Mouse (Mus musculus): ENCODE measurements around the gene 4833427G06Rik. TPM values are rescaled to one million over a fixed set of nuclear protein-coding genes. Genes with fewer than 3 reads are reported as not detected.

Gene 4833427G06Rik
- total RNA-seq, 1 experiment from 2014 or later: not detected

Other genes starting within 250 kb of the 4833427G06Rik start
- gene Sik2, start 93.0 kb downstream of the 4833427G06Rik start, total RNA-seq (2017): 17.9 and 20.9 TPM in 2 replicates
- not detected in 2 replicates for gene Btg4, start 41.2 kb downstream of the 4833427G06Rik start, total RNA-seq (2017)
- gene Layn, start 25.0 kb downstream of the 4833427G06Rik start, total RNA-seq (2017): 29.4 and 44.9 TPM in 2 replicates
- 0.19 and 0.25 TPM in 2 replicates for gene Gm32742, start 63.4 kb upstream of the 4833427G06Rik start, total RNA-seq (2017)
- gene Pou2af1, start 111.6 kb upstream of the 4833427G06Rik start, total RNA-seq (2017): 0.45 and 0.81 TPM in 2 replicates
- 0.75 and 5.0 TPM in 2 replicates for gene Colca2, start 176.5 kb upstream of the 4833427G06Rik start, total RNA-seq (2017)
- not detected in 2 replicates for gene 1810046K07Rik, start 226.8 kb upstream of the 4833427G06Rik start, total RNA-seq (2017)

Data from hematopoietic stem cell, adult 5-6 weeks (primary cell).